Mouse (Mus musculus): Measurements from ENCODE around the gene Tnp2.

DNA sequence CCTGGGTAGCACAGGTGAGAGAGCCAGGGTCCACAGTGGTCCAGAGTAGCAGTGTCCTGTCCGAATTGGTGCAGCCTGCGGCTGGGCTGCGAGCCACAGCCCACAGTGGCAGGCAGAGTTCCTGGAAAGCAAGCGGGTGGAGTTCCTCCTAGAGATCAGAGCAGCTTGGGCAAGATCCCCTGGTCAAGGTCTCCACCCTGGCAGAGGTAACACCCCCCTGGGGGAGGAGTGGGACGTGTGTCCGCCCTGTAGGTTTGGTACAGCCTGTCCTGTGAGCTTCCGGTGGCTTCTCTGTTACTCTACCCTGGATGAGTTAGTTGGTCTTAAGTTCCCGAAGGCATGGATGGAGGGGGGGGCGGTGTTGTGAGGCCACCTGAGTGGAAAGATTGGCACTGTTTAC lies 19.6 kb downstream of the Tnp2 start:
- TF ChIP-seq EP300 (IDR thresholded peaks at IDR 0.05; ENCODE audit: low read depth) (no peak), CTCF (IDR thresholded peaks at IDR 0.05; ENCODE audit: low read depth) (no peak)
